Mouse (Mus musculus): ENCODE measurements around the gene Eno2.

DNA sequence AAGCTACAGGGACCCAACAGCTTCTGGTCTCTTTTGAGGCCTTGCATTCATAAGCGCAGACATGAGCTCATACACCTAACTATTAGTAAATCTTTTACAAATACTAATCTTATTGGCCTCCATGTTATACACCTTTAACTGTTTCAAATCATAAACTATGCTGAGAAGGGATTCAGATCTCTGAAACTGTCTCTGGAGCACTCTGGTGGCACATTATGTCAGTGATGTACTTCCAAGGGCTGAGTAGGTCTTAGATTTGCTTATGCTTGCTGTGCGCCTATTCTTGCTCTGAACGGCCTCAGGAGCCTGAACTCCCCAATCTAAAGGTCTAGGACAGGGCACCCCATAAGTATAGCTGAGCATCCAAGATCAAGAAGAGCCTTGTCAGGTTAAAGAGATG, 27.6 kb downstream of the Eno2 start:
- TF ChIP-seq FLI1 (IDR thresholded peaks at IDR 0.05; ENCODE audit: low read length): no peak
- TF ChIP-seq GATA1 (IDR thresholded peaks at IDR 0.05; ENCODE audit: borderline replicate concordance, low read length): no peak
